Mouse (Mus musculus) megakaryocyte-erythroid progenitor cell, adult 5-6 weeks (primary cell): ENCODE results near the gene St3gal5. TPM values are rescaled to one million over a fixed set of nuclear protein-coding genes. Genes with fewer than 3 reads are reported as not detected.

ENCODE experiments used
- ATAC-seq: replicated peaks from 2 replicates; pipeline ENCODE4 v1.8.0; 2016; ENCODE audit warnings: mild to moderate bottlenecking, inconsistent platforms; ENCODE audit not compliant: severe bottlenecking, poor library complexity, low FRiP score, low TSS enrichment
- total RNA-seq, 2 experiments: library from RNA; stranded (forward) in 1 of 2; stranded (reverse) in 1 of 2; fragments of 200-1000, 215-1000 nt in 1 of 2; fragments of >200 nt in 1 of 2; fragmentation: Nextera tagmentation in 1 of 2; gene quantifications; 2 replicates each; pipeline ENCODE4 v1.2.3; 2014 to 2017

St3gal5 gene
- total RNA-seq, 2 experiments from 2014 or later = 61.6 to 101 TPM

- ATAC-seq = no peak
These were observed 4.3 kb upstream of the St3gal5 start for GRCm38 (mm10) chr6:72093121-72093520.

GRCm38 (mm10) chr6:72096217-72096616 is 1.2 kb upstream of the St3gal5 start:
- no peak for ATAC-seq

- ATAC-seq = no peak
These were observed 723 bp upstream of the St3gal5 start for GRCm38 (mm10) chr6:72096669-72097068.

GRCm38 (mm10) chr6:72098021-72098655 is 746 bp downstream of the St3gal5 start:
- ATAC-seq = no peak

- no peak for ATAC-seq
These were observed 1.3 kb downstream of the St3gal5 start for GRCm38 (mm10) chr6:72098691-72099090.

- no peak for ATAC-seq
These were observed 1.9 kb downstream of the St3gal5 start for GRCm38 (mm10) chr6:72099281-72099680.

GRCm38 (mm10) chr6:72100171-72100570 is 2.8 kb downstream of the St3gal5 start:
- ATAC-seq = no peak

- no peak for ATAC-seq
These were observed 3.5 kb downstream of the St3gal5 start for GRCm38 (mm10) chr6:72100939-72101338.

GRCm38 (mm10) chr6:72101386-72101785 is 4.0 kb downstream of the St3gal5 start:
- ATAC-seq = no peak

GRCm38 (mm10) chr6:72102066-72102465 is 4.7 kb downstream of the St3gal5 start:
- peak; percentile 54 for ATAC-seq

- no peak; the same call in 1 of the 2 replicates for ATAC-seq
These were observed 7.1 kb downstream of the St3gal5 start for GRCm38 (mm10) chr6:72104534-72104933.

GRCm38 (mm10) chr6:72108941-72109892 is 11.8 kb downstream of the St3gal5 start:
- peak; percentile 86 for ATAC-seq

GRCm38 (mm10) chr6:72110577-72110976 is 13.2 kb downstream of the St3gal5 start:
- ATAC-seq = peak; percentile 64

GRCm38 (mm10) chr6:72112575-72112974 is 15.2 kb downstream of the St3gal5 start:
- no peak for ATAC-seq

GRCm38 (mm10) chr6:72113093-72113702 is 15.8 kb downstream of the St3gal5 start:
- ATAC-seq = no peak

GRCm38 (mm10) chr6:72114902-72115301 is 17.5 kb downstream of the St3gal5 start:
- ATAC-seq = no peak

- ATAC-seq = no peak
These were observed 20.1 kb downstream of the St3gal5 start for GRCm38 (mm10) chr6:72117322-72117968.

GRCm38 (mm10) chr6:72119870-72120269 is 22.5 kb downstream of the St3gal5 start:
- ATAC-seq = no peak

- no peak for ATAC-seq
These were observed 23.9 kb downstream of the St3gal5 start for GRCm38 (mm10) chr6:72121301-72121700.

- peak; percentile 65; the same call in 1 of the 2 replicates for ATAC-seq
These were observed 25.1 kb downstream of the St3gal5 start for GRCm38 (mm10) chr6:72122515-72122914.
